Mouse (Mus musculus) spleen, postnatal 10 days (tissue): Measurements from ENCODE around the gene Ly6g6f.
"Not testable (repeated sequence)": the region's sequence is repeated elsewhere in the genome, so short reads cannot be mapped to it uniquely, and the experiment has no call there.

Source experiments
- DNase-seq, 2 experiments: peaks; one replicate each; pipeline ENCODE4 v3.0.0; 2021 to 2022; ENCODE audit warnings: low spot score in 2 of 2

Ly6g6f gene

DNA sequence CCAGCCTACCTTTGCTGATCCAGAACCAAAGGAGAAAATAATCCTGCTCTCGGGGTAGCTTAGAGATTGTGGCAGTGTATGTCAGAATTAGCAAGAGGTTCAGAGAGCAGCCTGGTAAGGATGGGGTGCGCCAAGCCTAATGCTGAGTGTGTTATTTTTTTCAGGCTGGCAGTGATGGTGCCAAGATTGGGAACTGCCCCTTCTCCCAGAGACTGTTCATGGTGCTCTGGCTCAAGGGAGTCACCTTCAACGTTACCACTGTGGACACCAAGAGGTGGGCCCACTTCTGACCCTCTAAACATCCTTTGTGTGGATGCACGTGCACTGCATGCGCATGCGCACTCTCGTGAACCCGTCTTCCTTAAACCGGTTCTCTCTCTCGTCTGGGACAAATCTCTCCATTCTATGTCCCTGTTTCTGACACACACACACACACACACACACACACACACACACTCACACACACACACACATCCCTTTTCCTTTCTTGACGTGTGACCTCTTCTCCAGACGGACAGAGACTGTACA is 33.1 kb downstream of the Ly6g6f start:
- DNase-seq: no peak

DNA sequence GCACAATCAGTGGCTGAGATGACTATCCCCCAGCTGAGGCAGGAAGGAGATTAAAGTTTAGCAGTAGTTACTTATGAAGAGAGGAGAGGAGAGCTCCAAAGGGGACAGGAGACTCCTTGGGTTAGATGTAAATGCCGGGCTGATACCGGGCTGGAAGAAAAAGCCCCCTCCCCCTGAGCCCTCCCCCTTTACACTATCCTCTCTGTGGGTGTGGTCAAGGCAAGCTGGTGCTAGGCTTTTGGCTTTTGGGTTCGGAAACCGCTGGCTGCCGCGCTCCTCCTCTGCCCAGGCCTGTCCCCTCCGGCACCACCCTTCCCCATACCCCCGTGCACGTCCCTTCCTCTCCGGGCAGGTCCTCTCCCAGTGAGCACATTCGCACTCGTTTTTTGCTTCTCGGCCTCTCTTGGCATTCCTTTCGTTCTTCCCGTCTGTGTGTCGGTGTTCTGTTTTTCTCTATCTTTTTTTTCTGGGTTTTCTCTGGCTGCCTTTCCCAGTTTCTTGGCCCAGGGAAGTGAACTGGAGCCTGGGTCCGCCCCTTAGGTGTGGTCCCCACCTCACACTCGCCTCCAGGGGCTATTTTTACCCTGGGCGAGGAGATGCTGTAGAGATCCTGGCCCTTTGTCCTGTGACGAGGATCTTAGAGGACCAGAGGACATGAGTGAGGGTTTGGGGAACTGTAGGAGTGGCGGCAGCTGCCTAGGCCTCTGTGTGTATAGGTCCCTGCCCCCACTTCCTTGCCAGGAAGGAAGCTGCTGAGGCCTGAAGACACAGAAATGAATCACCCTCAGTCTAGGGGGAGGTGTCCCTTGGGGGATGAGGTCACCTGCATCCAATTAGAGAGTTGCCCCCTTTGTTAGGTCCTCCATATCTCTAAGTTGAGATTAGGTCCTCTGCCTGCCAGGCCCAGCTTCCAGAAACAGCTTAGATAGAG is 34.0 kb downstream of the Ly6g6f start:
- DNase-seq: peak; percentile 71 to 79

DNA sequence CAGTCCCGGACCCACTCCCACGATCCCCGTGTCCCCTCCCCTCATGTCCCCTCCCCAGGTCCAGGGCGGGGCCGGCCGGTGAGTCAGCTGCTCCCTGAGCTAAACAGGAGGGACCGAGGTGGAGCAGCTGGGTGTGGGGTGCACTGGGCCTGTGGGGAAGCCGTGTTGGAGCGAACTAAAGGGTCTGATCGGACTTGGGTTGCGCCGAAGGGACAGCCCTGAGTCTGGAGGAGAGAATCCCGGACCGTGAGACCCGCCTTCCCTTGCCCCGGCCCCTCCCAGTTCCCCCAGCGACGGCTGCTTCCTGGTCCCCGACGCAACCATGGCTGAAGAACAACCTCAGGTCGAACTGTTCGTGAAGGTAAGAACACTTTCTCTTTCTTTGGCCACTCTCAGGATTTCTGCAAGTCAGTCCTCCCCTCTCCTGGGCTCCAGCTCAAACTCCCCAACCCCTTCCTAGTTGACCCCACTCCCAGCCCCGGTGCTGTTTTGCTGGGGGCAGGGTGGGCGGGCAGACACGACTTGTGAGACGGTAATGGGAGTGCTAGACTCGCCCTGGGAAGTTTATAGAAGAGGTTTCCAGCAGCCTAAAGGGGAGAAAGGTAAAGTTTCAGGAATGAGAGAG is 35.2 kb downstream of the Ly6g6f start:
- DNase-seq: peak; percentile 78 to 84

DNA sequence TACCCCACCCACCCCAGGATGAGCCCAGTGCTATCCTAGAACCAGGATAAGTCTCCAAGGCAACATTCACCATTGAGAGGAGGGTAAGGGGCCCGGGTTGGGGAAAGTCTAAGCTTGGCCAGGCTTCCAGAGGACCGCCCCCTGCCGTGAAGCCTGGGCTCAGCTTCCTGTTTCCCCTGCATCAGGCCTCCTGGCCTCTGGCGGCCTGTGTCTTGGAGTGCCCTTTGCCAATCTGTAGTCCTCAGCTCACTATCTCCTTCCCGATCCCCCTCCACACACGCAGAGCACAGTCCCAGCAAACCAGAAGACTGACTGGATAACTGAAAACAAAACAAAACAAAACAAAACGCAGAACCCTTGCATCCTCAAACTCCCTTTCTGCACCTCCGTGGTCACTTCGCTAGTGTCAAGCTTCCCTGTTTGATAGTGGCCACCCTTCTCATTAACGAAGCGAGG is 35.8 kb downstream of the Ly6g6f start, which contains the start of gene Clic1:
Gene Clic1, plus strand, starts transcription at position 406 of the 456 bp plus-strand sequence.
- peak; percentile 52 to 70 for DNase-seq

DNA sequence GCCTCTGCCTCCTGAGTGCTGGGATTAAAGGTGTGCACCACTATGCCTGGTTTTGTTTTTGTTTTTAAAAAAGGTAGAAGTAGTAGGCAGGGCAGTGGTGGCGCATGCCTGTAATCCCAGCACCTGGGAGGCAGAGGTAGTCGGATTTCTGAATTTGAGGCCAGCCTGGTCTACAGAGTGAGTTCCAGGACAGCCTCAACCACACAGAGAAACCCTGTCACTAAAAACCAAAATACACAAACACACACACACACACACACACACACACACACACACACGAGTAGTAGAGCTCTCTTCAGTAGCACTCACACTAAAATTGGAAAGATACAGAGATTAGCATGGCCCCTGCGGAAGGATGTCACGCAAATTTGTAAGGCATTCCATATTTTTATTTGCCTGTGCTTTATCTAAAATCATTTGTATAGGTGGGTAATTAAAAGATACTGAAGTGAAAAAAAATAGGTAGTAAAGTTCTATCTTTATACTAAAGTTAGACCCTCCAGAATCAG is 36.4 kb downstream of the Ly6g6f start:
- DNase-seq: peak in 1 of 2 experiments; percentile 26

DNA sequence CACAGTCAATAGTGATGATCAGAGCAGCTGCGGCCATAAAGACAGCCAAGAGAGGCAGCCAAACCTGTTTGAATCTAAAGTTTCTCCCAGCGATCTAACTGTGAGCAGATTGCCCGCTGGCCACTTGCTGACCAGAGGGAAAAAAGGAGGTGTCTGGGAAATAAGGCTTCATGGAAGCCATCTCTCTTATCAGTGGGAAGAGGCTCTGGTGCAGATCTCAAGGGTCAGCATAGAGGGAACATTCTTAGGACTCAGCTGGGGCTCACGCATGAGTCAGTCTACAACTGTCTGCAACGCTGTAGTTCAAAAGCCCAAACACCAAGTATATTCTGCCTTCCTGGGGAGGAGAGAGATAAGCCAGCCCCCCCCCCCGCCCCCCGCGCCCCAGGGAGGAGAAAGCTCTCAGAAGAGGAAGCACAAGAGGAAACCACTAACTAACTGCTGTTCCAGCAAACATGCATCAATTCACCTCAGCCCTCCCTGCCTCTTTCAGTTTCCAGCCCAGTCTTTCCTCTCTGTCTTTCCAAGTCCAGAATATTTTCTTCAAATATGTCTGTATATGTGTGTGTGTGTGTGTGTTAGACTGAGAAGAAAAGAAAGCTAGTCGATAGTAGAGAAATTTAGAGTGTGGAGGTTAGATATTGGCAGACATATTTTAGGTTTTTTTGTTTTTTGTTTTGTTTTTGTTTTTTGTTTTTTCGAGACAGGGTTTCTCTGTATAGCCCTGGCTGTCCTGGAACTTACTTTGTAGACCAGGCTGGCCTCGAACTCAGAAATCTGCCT is 37.1 kb downstream of the Ly6g6f start:
- peak in 1 of 2 experiments; percentile 43 for DNase-seq

DNA sequence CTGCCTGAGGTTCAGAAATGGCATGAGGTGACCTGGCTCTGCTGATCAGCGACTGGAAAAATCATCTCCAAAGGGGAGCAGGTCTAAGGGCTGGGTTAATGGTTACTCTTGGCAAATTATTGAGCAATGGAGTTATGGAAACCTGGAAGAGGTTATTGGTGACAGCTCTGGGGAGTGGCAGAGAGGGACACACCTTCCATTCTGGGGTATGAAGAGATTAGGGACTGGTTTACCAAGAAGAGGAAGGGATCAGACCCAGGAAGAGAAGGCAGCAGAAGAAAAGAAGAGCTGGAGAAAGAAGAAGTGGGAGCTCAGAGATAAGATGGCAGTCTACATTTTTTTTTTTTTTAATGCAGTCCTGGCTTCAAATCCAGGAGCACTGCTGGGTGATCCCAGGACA is 37.7 kb downstream of the Ly6g6f start:
- DNase-seq: peak in 1 of 2 experiments; percentile 16

DNA sequence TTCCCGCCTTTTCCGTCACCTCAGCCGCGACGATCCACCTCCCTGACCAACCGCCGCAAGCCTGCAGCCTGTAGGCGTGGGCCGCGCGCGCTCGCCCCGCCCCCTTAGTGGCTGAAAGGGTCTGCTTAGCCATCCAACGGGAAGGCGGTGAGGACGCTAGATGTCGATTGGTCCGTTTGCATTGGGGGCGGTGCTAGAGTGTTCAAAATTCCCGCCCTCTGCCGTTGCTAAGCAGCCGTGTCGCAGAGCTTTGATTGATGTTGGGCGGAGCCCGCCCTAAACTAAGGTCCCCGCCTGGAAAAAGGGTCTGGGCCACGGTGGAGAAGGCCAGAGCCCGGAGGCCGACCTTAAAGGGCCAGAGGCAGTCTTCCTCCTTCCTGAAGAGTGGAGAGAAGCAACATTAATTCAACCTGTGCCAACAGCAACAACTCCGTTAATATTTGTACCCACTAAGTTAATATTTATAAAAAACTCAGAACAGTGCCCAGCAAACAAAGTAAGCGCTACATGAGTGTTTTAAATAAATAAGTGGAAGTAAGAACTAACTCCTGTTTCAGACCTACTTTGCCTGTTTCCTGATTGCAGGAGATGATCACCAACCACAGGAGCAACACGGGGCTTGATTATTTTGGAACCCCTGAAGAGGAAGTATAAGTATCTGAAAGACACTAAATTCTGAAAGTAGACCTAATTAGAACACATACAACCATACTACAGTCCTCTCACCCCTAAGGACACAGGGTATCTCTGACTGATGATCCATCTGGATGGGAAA is 38.5 kb downstream of the Ly6g6f start, which contains the start of gene Msh5:
Gene Msh5, minus strand, starts transcription at position 65 of the 775 bp plus-strand sequence.
- DNase-seq: peak; percentile 95 to 98

DNA sequence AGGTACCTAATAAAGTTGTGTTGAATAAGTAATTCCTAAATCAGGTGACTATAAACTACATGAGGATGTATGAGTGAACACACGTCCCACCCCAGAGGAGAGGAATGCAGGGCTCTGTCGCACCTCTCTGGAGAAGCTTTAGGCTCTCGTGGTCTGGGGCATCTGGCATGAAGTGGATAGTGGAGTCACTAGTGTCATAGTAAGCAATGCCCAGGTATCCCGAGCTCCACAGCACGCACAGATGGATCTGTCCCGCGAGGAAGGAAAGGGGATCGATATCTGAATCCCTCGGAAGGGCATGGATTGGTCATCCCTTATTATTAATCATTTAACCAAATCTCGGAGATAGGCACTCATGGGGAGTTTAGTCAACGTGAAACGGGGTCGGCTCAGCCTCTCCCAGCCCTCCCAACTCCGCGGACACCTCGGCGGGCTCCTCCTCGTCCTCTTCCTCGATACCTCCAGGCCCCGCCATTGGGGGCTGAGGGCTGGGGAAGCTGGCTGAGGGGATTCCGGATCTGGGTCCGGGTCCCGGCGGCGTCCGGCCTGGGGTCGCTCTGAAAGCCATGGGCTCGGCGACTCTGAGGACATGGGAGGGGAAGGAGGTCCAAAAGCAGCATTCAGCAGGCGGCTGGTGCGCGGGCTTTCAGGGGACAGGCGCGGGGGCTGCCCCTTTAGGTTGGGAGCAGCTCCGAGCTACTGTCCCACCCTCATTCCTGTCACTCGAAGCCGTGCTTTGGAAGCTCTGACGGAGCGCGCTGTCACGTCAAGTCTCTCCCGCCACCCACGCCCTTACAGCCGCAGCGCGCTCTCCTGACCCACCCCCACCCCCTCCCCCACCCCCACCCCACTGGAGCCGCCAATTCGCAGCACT is 39.4 kb downstream of the Ly6g6f start:
- peak in 1 of 2 experiments; percentile 56 for DNase-seq

DNA sequence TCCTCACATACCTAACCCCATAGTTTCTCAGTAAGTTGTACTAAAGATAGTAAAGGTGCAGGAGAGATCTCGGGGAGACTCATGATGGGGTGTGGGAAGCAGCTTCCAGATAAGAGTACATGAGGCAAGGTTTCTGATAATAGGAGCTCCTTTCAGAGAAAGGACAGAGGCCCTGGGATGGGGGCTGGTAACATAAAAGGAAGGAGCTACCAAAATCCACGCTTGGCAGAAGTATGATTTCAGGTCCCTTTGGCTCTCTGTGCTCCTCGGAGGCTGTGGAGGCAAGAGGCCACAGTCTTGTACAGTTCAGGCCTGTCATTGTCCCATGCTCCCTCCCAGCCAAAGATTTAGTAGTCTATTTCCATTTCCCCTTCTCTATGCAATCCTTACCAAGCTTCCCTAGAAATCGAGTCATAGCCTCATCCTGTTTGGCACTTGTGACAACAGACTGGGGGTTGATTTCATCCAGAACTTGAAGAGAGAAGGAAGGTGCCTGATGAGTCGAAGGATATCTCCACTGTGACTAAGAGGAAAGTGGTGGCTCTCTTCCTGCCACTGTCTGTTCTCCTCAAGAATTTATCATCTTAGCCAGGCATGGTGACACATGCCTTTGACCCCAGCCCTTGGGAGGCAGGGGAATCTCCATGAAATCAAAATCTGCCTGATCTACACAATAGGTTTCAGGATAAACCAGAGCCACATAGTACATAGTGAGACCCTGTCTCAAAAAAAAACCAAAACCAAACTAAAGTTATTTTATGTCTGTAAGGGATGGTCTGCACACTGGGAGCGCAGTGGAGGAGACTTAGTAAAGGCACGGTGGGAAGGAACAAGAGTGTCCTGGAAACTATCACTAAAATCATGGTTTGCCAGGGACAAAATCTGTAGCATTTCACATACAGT is 40.3 kb downstream of the Ly6g6f start:
- no peak for DNase-seq

DNA sequence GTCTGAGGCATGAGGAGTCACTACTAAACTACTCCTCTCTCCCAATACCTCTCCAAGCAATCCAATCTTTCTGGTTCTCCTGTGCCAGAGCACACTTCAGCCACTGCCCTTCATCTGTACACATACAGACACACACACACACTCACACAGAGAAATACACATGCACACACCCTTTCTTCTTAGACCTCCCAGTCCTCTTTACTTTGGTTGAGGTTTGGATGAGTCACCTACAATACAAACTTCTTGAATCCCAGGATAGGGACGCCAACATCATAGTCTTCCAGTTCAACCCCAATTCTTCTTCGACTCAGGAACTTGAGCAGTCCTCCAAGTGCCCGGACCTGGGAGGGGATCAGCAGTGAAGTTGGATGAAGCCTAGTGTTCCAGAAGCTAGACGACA is 41.6 kb downstream of the Ly6g6f start:
- no peak for DNase-seq

DNA sequence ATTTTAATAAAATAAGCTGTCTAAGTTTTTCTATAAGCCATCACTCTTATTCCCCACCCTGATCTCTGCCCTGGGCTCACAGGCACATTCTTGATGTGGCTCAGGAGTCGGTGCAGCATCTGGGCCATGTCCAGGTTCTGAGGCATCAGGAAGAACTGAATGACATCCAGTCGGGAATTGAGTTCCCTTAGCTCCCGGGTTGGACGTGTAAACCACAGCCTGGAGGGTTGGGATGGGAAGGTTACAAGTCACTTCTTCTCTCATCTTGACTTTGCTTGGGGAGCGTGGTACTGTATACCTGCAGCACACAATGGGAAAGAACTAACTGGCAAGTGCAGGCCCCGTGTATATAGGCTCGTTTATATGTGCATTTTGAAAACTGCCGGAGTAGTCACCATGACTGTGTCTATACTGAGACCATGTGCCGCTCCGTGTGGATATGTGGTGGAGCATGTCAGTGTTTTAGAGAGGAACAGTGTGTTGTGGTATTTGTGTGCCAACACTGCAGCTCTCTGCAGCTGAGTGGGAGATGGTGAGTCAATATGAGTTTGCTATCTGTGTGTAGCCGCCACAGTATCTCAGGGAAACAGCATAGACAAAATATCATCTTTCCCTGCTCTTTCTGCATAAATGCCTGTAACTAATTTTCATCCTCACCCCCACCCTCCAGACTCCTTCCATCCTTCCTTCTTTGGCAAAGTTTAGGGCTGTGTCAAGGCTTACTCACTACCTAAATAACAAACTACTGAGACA is 46.1 kb downstream of the Ly6g6f start:
- no peak for DNase-seq

DNA sequence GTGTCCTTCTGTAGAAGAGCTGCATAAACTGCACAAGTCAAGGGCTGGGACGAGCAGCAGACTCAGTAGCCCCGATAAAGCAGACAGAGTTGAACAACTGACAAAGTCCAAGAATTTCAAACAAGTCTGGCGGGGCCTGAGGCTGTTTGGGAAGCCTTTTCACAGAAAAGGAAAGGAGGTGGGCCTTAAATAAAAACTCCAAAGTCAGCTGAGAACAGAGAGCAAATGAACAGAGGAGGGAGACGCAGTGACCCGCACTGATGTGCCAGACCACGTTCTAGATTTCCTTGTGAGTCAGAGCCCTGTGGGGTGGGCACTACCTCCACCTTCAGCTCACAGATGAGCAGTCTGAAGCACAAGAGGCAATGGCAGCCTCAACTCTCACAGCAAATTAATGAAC is 50.5 kb downstream of the Ly6g6f start:
- no peak for DNase-seq

DNA sequence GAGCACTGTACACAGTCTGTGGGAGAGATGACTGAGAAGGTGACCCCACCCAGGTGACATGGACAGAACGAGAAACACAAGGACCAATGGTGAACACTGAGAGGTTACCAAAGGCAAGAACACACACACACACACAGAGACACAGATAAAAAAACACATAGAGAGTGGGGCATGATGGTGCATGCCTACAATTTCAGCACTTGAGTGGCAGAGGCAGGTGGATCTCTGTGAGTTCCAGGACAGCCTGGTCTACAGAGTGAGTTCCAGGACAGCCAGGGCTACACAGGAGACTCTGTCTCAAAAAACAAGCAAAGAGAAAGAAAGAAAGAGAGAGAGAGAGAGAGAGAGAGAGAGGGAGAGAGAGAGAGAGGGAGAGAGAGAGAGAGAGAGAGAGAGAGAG is 51.7 kb downstream of the Ly6g6f start:
- not testable (repeated sequence) for DNase-seq

DNA sequence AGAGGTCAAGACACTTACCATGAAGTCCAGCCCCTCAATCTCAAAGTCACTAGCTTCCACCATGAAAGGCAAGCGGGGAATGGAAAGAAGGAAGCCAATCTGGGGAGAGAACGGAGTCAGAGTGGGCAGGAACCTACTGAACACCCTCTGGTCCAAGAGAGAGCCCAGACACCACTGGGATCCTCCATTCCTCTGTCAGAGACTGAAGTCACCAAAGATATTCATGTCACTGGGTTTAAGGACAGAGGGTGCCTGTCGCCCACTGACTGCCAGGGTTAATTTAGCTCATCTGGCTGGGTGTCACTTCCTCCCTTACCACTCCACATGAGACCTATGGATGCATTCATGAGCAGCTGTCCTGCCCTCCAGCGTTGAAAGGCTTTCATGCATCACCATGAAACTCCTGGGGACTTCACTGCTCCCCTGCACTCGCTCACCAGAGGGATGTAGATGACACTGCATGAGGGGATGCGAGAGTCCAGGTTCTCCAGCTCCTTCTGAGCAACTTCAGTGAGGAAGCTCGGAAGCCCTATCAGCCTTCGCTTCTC is 53.0 kb downstream of the Ly6g6f start:
- DNase-seq: no peak

DNA sequence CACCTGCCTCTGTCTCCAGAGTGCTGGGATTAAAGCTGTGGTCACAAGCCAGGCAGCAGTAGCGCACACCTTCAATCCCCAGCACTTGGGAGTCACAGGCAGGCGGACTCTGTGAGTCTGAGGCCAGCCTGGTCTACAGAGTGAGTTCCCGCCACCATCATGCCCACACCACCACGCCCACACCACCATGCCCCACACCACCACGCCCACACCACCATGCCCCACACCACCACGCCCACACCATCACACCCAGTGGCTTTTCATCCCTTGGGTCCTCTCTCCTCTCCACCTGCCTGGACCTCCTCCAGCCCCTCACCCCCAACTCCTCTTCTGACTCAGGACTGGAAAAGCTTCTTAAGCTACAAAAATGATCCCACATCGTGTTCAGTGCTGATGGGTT is 53.5 kb downstream of the Ly6g6f start:
- DNase-seq: no peak

DNA sequence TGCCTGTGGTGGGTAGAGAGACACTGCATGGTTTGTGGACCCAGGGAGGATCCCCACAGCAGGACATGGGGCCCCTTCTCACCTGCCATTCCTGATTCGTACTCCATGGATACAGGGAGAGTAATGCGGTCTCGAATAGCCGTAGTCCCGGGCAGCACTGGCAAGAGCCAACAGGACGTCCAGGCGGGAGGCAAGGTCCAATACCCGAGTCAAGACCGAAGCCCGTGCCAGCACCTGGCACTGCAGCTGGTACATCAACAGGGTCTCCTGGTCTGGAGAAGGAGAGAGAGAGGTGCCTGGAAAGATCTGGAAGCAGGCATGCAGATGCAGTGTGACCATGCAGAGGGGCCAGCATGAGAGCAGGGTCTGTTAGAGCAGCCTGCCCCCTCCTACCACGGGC is 54.1 kb downstream of the Ly6g6f start:
- DNase-seq: no peak
